Comparison of ENCODE assay signal across 8 mouse cellular contexts in the genomic region with DNA sequence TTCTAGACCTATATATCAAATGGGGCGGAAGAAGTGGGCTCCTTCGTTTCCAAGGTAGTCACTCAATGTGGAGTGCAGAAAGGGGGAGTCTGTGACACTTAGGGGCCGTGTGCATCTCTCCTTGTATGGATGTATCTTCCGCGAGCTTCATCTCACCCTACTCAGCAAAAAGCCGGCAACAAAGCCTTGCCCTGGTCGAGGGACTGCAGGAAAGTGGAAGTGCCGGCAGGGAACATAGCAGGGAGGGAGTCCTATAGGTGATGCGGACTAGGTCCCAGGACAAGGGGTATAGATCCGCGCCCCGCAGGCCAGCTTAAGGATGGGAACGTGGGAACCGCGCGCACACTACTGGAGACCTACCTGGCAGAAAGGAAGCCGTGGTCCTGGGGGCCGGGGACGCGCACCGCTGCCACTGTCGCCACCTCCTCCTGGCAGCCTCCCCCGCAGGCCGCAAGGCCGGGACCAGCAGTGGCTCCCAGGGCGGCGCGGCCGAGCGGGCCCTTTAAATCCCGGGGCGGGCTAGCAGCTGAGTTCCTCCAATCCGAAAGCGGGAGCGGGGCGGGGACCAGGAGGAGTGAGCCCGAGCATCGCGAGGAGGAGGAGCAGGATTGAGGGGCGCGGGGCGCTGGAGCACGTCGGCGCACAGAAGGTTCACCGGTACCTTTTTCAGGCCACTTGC. TPM values are rescaled to one million over a fixed set of nuclear protein-coding genes. Genes with fewer than 3 reads are reported as not detected.
DNase-seq lines count a peak whose midpoint lies in the region; ATAC-seq and TF ChIP-seq lines count a peak whose summit lies in the region.

A gene (minus strand): TSS at position 511 of the 679 bp plus-strand sequence.

- peak within 1 kb of the TSS; percentile 56 for H3K9ac ChIP-seq in forebrain, embryonic 12.5 days
- H3K9ac ChIP-seq in heart, embryonic 15.5 days = peak within 1 kb of the TSS; percentile 56
- H3K9ac ChIP-seq in liver, embryonic 15.5 days = no peak within 1 kb of the TSS
- H3K9ac ChIP-seq in neural tube, embryonic 13.5 days = peak within 1 kb of the TSS; percentile 77

- no peak for TF ChIP-seq POLR2A in testis, adult 2 months (IDR thresholded peaks at IDR 0.05; ENCODE audit: control insufficient read depth, low read depth, low read length)

- no peaks in the 10 kb centered on the region for H3K27me3 ChIP-seq in forebrain, embryonic 12.5 days
- H3K27me3 ChIP-seq in heart, embryonic 15.5 days = no peaks in the 10 kb centered on the region
- peaks cover 20% of the 10 kb centered on the region for H3K27me3 ChIP-seq in liver, embryonic 15.5 days
- no peaks in the 10 kb centered on the region for H3K27me3 ChIP-seq in neural tube, embryonic 13.5 days
- no peaks in the 10 kb centered on the region for H3K27me3 ChIP-seq in testis, adult 2 months (ENCODE audit: control insufficient read depth, insufficient read depth, low read length)

- no peaks in the 10 kb centered on the region for H3K36me3 ChIP-seq in forebrain, embryonic 12.5 days (replicated peaks)
- no peaks in the 10 kb centered on the region for H3K36me3 ChIP-seq in heart, embryonic 15.5 days
- H3K36me3 ChIP-seq in liver, embryonic 15.5 days (replicated peaks) = no peaks in the 10 kb centered on the region
- H3K36me3 ChIP-seq in neural tube, embryonic 13.5 days = 0 out of 2 replicates have a peak, but pooled peaks cover 6% of the 10 kb centered on the region
- no peaks in the 10 kb centered on the region for H3K36me3 ChIP-seq in testis, adult 2 months (ENCODE audit: control insufficient read depth, insufficient read depth, low read length)

- H3K4me1 ChIP-seq in forebrain, embryonic 12.5 days = no peaks in the 10 kb centered on the region; the same call in 1 of the 2 replicates
- H3K4me1 ChIP-seq in heart, embryonic 15.5 days (replicated peaks) = no peaks in the 10 kb centered on the region
- peaks cover 9% of the 10 kb centered on the region; the same call in 1 of the 2 replicates for H3K4me1 ChIP-seq in liver, embryonic 15.5 days (replicated peaks)
- H3K4me1 ChIP-seq in neural tube, embryonic 13.5 days (replicated peaks) = peaks cover 5% of the 10 kb centered on the region
- peaks cover 6% of the 10 kb centered on the region; the same call in 1 of the 2 replicates for H3K4me1 ChIP-seq in testis, adult 2 months (ENCODE audit: control insufficient read depth, insufficient read depth, low read length)

- peak; percentile 80 for DNase-seq in ES-CJ7 (ENCODE audit: low read depth, low spot score)
- DNase-seq in kidney, postnatal 25 days = peak; percentile 86 to 94

- H3K9me3 ChIP-seq in forebrain, embryonic 12.5 days = no peaks in the 10 kb centered on the region
- no peaks in the 10 kb centered on the region for H3K9me3 ChIP-seq in heart, embryonic 15.5 days (replicated peaks)
- no peaks in the 10 kb centered on the region for H3K9me3 ChIP-seq in liver, embryonic 15.5 days (replicated peaks)
- H3K9me3 ChIP-seq in neural tube, embryonic 13.5 days = no peaks in the 10 kb centered on the region

- peak within 1 kb of the TSS; percentile 51 for H3K4me3 ChIP-seq in forebrain, embryonic 12.5 days (replicated peaks)
- peak within 1 kb of the TSS; percentile 61 for H3K4me3 ChIP-seq in heart, embryonic 15.5 days
- H3K4me3 ChIP-seq in liver, embryonic 15.5 days (replicated peaks) = peak within 1 kb of the TSS; percentile 50
- peak within 1 kb of the TSS; percentile 52 for H3K4me3 ChIP-seq in neural tube, embryonic 13.5 days
- H3K4me3 ChIP-seq in testis, adult 2 months (ENCODE audit: control insufficient read depth, low read depth, low read length) = peak within 1 kb of the TSS; percentile 30

- peak within 1 kb of the TSS; percentile 57 for H3K4me2 ChIP-seq in forebrain, embryonic 12.5 days
- H3K4me2 ChIP-seq in heart, embryonic 15.5 days = peak within 1 kb of the TSS; percentile 81
- peak within 1 kb of the TSS; percentile 73 for H3K4me2 ChIP-seq in liver, embryonic 15.5 days
- peak within 1 kb of the TSS; percentile 60 for H3K4me2 ChIP-seq in neural tube, embryonic 13.5 days

- H3K27ac ChIP-seq in forebrain, embryonic 12.5 days = no peak within 1 kb of the TSS
- H3K27ac ChIP-seq in heart, embryonic 15.5 days = no peak within 1 kb of the TSS
- H3K27ac ChIP-seq in liver, embryonic 15.5 days (replicated peaks) = no peak within 1 kb of the TSS
- peak within 1 kb of the TSS; percentile 74 for H3K27ac ChIP-seq in neural tube, embryonic 13.5 days (replicated peaks)
- peak within 1 kb of the TSS; percentile 70; the same call in 1 of the 2 replicates for H3K27ac ChIP-seq in testis, adult 2 months (ENCODE audit: control insufficient read depth, insufficient read depth, low read depth, low read length)

- peak; percentile 87 for ATAC-seq in cerebellum, adult (ENCODE audit: insufficient number of reproducible peaks, low FRiP score, low TSS enrichment)
- peak; percentile 97 for ATAC-seq in forebrain, embryonic 12.5 days (ENCODE audit: low FRiP score)
- ATAC-seq in heart, embryonic 15.5 days (replicated peaks; ENCODE audit: insufficient number of reproducible peaks, insufficient read depth, low FRiP score, low read depth) = peak; percentile 89
- ATAC-seq in liver, embryonic 15.5 days (ENCODE audit: insufficient read depth) = peak; percentile 88
- peak; percentile 95 for ATAC-seq in neural tube, embryonic 13.5 days (ENCODE audit: low read depth)

- 15% methylated on average over 39 of the region's 46 CpGs for WGBS in forebrain, embryonic 12.5 days
- 6% methylated on average over 44 of the region's 46 CpGs for WGBS in heart, embryonic 15.5 days
- WGBS in liver, embryonic 15.5 days (ENCODE audit: insufficient replicate concordance) = 12% methylated on average over 46 of the region's 46 CpGs
- WGBS in neural tube, embryonic 13.5 days = 8% methylated on average over 41 of the region's 46 CpGs

- no peak for TF ChIP-seq CTCF in testis, adult 2 months (IDR thresholded peaks at IDR 0.05; ENCODE audit: control insufficient read depth, insufficient read depth, insufficient replicate concordance, low read depth, low read length)

RNA-seq across cellular contexts. Expression of the gene that starts here (rescaled TPM):
- polyA plus RNA-seq in forebrain, embryonic 12.5 days (2016; fragmentation: Nextera tagmentation; extraction: Ambion mirVana) = 20.1 and 22.9 TPM in 2 replicates
- polyA plus RNA-seq in heart, embryonic 15.5 days (2015; fragmentation: Nextera tagmentation; extraction: Ambion mirVana) = 2.6 and 4.7 TPM in 2 replicates
- 0.83 and 1.1 TPM in 2 replicates for polyA plus RNA-seq in liver, embryonic 15.5 days (2015; fragmentation: Nextera tagmentation; extraction: Ambion mirVana)
- 40.9 and 47.3 TPM in 2 replicates for polyA plus RNA-seq in neural tube, embryonic 13.5 days (2015; fragmentation: Nextera tagmentation; extraction: Ambion mirVana)
- 14.0 and 20.0 TPM in 2 replicates for polyA plus RNA-seq in testis, adult 2 months (2012; rRNA removed)

Comparison
In these comparisons a context has a peak if more than half of its experiments do, and no peak if none do; other contexts are left out.
1. H3K27ac ChIP-seq: peak in neural tube, embryonic 13.5 days (single experiment) and testis, adult 2 months (single experiment); none in forebrain, embryonic 12.5 days (single experiment), heart, embryonic 15.5 days (single experiment) and liver, embryonic 15.5 days (single experiment).
2. Peak in every context shown above with its lines, with median percentiles within 50 percentile points of each other: ATAC-seq, H3K4me2 ChIP-seq and H3K4me3 ChIP-seq.